Mouse (Mus musculus): ENCODE measurements at regions not wholly inside any gene's neighbourhood (a gene's known extent, or its start where the extent isn't known, plus 50 kb on each side); places are given as distances from the start of the nearest gene placed in this dataset.

GRCm38 (mm10) chr1:107900449-107900848 is 310.6 kb downstream of the Serpinb8 start:
- TF ChIP-seq CTCF (IDR thresholded peaks at IDR 0.05; ENCODE audit: borderline replicate concordance, insufficient read depth, low read length) (no peak), POLR2A (IDR thresholded peaks at IDR 0.05; ENCODE audit: low read depth, low read length) (no peak)
